Mouse (Mus musculus) megakaryocyte-erythroid progenitor cell, adult 5-6 weeks (primary cell): ENCODE results near the gene Pglyrp2. TPM values are rescaled to one million over a fixed set of nuclear protein-coding genes. Genes with fewer than 3 reads are reported as not detected.
A peak's percentile ranks its signal among the peaks of the same experiment; 100 is the strongest.

Experiments
- ATAC-seq: replicated peaks from 2 replicates; pipeline ENCODE4 v1.8.0; 2016; ENCODE audit warnings: mild to moderate bottlenecking, inconsistent platforms; ENCODE audit not compliant: severe bottlenecking, poor library complexity, low FRiP score, low TSS enrichment
- total RNA-seq, 2 experiments: library from RNA; stranded (forward) in 1 of 2; stranded (reverse) in 1 of 2; fragments of 200-1000, 215-1000 nt in 1 of 2; fragments of >200 nt in 1 of 2; fragmentation: Nextera tagmentation in 1 of 2; gene quantifications; 2 replicates each; pipeline ENCODE4 v1.2.3; 2014 to 2017

Pglyrp2 gene
- total RNA-seq, 2 experiments from 2014 or later, result 1.5 to 2.7 TPM

GRCm38 (mm10) chr17:32411898-32412297, 12.1 kb downstream of the Pglyrp2 start:
- ATAC-seq, result 0 out of 2 replicates have a peak, but pooled peaks have one; percentile 37

- ATAC-seq, result peak; percentile 54
Observed at GRCm38 (mm10) chr17:32403417-32403816, 20.6 kb downstream of the Pglyrp2 start, which contains the start of gene Rasal3. Gene Rasal3 (minus strand): TSS chr17:32403583.

- ATAC-seq, result peak; percentile 82
Observed at GRCm38 (mm10) chr17:32402779-32403157, 21.2 kb downstream of the Pglyrp2 start.

GRCm38 (mm10) chr17:32402011-32402778, 21.8 kb downstream of the Pglyrp2 start:
- ATAC-seq, result 0 out of 2 replicates have a peak, but pooled peaks have one; percentile 21

GRCm38 (mm10) chr17:32396266-32396665, 27.7 kb downstream of the Pglyrp2 start:
- no peak for ATAC-seq

GRCm38 (mm10) chr17:32393944-32394343, 30.0 kb downstream of the Pglyrp2 start:
- no peak for ATAC-seq

- peak; percentile 72 for ATAC-seq
Observed at GRCm38 (mm10) chr17:32389101-32389659, 34.8 kb downstream of the Pglyrp2 start, which contains the start of gene Wiz. Gene Wiz (minus strand): TSS chr17:32389439.

- ATAC-seq, result 0 out of 2 replicates have a peak, but pooled peaks have one; percentile 17
Observed at GRCm38 (mm10) chr17:32388370-32389100, 35.4 kb downstream of the Pglyrp2 start.

GRCm38 (mm10) chr17:32387986-32388369, 36.0 kb downstream of the Pglyrp2 start:
- ATAC-seq, result no peak

- ATAC-seq, result peak; percentile 62
Observed at GRCm38 (mm10) chr17:32386659-32387432, 37.1 kb downstream of the Pglyrp2 start.

GRCm38 (mm10) chr17:32383661-32384060, 40.3 kb downstream of the Pglyrp2 start:
- no peak for ATAC-seq

GRCm38 (mm10) chr17:32382576-32382975, 41.4 kb downstream of the Pglyrp2 start:
- ATAC-seq, result no peak

GRCm38 (mm10) chr17:32378786-32379185, 45.2 kb downstream of the Pglyrp2 start:
- ATAC-seq, result no peak

- ATAC-seq, result peak; percentile 74
Observed at GRCm38 (mm10) chr17:32377137-32377536, 46.8 kb downstream of the Pglyrp2 start.

GRCm38 (mm10) chr17:32376475-32376874, 47.5 kb downstream of the Pglyrp2 start:
- ATAC-seq, result 0 out of 2 replicates have a peak, but pooled peaks have one; percentile 28

- 0 out of 2 replicates have a peak, but pooled peaks have one; percentile 36 for ATAC-seq
Observed at GRCm38 (mm10) chr17:32368991-32369578, 54.9 kb downstream of the Pglyrp2 start.

GRCm38 (mm10) chr17:32367706-32368105, 56.3 kb downstream of the Pglyrp2 start:
- ATAC-seq, result no peak

GRCm38 (mm10) chr17:32365296-32365695, 58.7 kb downstream of the Pglyrp2 start:
- ATAC-seq, result peak; percentile 74

GRCm38 (mm10) chr17:32364850-32365249, 59.1 kb downstream of the Pglyrp2 start:
- no peak for ATAC-seq
